Mouse (Mus musculus): ENCODE data around the gene Slc6a9.
A peak's percentile ranks its signal among the peaks of the same experiment; 100 is the strongest.

The Slc6a9 gene

DNA sequence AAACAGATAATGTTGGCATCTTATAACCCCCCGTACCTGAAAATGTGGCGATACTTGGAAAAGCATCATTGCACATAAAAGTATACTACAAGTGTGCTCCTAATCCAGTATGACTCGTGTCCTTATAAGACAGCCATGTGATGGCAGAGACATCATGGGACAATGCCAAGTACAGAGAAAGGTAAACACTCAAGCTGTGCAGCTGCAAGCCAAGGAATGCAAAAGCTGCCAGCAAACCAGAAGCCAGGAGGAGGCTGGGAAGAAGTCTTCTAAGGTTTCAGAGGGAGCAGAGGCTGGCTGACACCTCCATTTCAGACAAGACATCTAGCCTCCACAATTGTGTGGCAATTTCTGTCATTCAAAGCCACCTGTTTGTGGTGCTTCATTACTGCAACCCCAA lies 71.9 kb downstream of the Slc6a9 start:
- DNase-seq (ENCODE audit: low read depth in 2 of 2, low spot score in 2 of 2): no peak

DNA sequence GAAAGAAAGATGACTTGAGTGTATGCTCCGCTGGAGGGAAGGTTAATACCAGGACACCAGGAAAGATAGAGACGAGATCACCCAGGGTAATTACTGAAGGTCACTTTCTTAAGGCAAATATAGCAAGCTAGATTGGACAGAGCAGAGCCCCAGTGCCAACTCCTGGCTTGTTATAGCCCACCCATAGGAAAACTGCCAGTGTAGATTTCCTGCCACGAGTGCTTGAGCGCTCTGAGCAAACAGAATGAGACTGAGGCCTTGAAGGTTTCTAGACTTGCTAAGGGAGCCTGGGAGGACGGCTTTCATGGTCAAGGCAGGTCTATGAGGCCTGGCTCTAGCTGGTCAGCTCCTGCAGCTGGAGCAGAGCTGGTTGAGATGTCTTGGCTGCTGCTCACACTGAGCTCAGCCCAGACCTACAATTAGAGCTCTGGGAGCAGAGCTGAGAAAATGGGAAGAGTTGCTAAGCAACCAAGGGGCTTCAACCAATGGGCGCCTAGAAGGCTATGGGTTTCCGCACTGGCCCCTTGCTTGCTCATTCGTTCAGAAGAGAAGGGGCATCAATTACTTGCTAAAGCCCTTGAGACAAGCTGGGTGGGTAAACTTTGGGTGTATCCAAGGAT lies 74.6 kb downstream of the Slc6a9 start:
- DNase-seq (ENCODE audit: low read depth in 2 of 2, low spot score in 2 of 2): no peak

DNA sequence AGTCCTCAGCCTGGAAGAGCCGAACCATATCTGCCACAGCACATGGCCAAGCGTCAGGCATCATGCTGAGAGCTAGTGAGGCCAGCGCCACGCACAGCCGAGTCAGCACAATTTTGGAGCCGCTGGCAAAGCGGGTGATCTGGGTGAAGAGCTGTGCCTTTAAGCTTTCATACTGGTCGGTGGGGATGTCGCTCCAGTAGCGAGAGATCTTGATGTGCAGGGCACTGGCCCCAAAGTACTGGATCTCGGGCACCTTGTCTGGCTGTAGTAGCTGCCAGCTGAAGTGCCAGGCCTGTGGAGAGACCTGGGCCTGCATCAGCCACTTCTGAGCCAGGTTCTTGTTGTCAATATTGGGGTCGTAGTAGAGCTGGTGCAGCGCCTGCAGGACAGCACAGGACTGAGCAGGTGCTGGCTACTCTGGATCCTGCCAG lies 77.8 kb downstream of the Slc6a9 start:
- no peak for DNase-seq (ENCODE audit: low read depth in 2 of 2, low spot score in 2 of 2)

- DNase-seq (ENCODE audit: low read depth in 2 of 2, low spot score in 2 of 2): no peak
These were observed 78.5 kb downstream of the Slc6a9 start for GRCm38 (mm10) chr4:117912685-117913273.

GRCm38 (mm10) chr4:117913421-117913820 lies 79.1 kb downstream of the Slc6a9 start:
- DNase-seq (ENCODE audit: low read depth in 2 of 2, low spot score in 2 of 2): no peak

GRCm38 (mm10) chr4:117914031-117914430 lies 79.7 kb downstream of the Slc6a9 start:
- no peak for DNase-seq (ENCODE audit: low read depth in 2 of 2, low spot score in 2 of 2)

- peak; percentile 94 to 97 for DNase-seq (ENCODE audit: low read depth in 2 of 2, low spot score in 2 of 2)
These were observed 80.5 kb downstream of the Slc6a9 start, which contains the start of gene Ipo13 for GRCm38 (mm10) chr4:117914591-117915442. TSS of gene Ipo13 (minus strand) at chr4:117914999.

- peak in 1 of 2 experiments; percentile 14 for DNase-seq (ENCODE audit: low read depth in 2 of 2, low spot score in 2 of 2)
These were observed 81.3 kb downstream of the Slc6a9 start for GRCm38 (mm10) chr4:117915489-117916105.

GRCm38 (mm10) chr4:117916386-117916785 lies 82.1 kb downstream of the Slc6a9 start:
- no peak for DNase-seq (ENCODE audit: low read depth in 2 of 2, low spot score in 2 of 2)

DNA sequence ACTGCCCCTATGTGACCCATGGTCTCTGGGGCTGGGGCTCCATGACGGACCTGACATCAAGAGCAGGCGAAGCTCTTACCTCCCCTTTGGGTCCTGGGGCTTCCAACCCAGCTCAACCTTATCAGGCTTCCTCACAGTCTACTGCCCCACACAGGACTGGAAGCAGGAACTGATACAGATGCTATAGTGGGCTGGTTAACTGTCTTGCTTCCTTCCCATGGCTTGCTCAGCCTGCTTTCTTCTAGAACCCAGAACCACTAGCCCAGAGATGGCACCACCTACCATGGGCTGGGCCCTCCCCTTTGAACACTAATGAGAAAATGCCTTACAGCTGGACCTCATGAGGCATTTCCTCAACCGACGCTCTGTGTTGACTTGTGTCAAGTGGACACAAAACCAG lies 83.1 kb downstream of the Slc6a9 start:
- DNase-seq (ENCODE audit: low read depth in 2 of 2, low spot score in 2 of 2): no peak

GRCm38 (mm10) chr4:117917847-117918246 lies 83.5 kb downstream of the Slc6a9 start:
- no peak for DNase-seq (ENCODE audit: low read depth in 2 of 2, low spot score in 2 of 2)

- DNase-seq (ENCODE audit: low read depth in 2 of 2, low spot score in 2 of 2): no peak
These were observed 84.0 kb downstream of the Slc6a9 start for GRCm38 (mm10) chr4:117918261-117918660.

DNA sequence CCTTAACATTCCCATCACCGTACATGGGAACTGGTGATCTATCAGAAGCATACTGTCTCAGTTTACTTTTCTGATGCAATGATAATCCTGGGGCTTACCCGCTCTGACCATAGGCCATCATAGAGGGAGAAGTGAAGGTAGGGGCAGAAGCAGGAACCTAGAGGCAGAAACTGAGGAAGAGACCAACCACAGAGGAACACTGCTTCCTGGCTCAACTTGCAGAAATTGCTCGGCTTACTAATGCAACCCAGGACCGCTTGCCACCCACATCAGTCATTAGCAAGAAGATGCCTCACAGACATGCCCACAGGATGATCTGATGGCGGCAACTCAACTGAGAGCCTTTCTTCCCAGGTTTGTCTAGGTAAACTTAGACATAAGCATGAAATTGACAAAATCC lies 84.5 kb downstream of the Slc6a9 start:
- no peak for DNase-seq (ENCODE audit: low read depth in 2 of 2, low spot score in 2 of 2)

DNA sequence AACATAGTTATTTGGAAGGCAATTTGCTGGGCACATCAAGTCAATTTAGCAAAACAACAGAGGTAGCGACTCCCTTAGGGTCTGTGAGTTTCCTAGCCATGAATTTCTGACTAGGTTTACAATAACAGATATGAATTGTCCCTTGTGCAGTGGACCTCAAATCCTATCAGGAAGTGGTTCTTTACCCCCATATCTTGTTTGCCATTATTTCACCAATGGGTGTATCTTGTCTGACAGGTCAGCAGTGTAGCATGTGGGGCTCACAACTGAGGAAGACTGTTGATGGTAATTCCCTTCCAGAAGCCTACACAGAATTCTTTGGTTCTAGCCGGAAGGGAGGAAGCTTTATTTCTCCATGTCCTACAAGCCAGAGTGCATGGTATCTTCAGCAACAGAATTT lies 87.1 kb downstream of the Slc6a9 start:
- DNase-seq (ENCODE audit: low read depth in 2 of 2, low spot score in 2 of 2): no peak

DNA sequence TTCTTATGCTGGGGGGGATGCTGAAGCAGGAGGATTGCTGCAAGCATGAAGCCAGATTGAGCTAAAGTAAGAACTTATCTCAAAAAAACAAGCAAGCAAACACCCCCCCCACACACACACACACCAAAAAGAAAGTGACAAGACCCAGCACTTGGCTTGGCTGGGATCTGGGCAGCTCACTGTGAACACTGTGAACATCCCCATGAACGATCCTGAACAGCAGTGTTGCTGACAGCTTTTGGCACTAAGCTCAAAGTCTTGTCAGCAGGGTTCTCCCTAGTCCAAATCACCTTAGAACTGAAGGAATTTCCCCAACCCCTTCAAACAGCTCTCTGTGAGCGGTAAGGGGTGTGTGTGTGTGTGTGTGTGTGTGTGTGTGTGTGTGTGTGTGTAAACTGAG lies 89.1 kb downstream of the Slc6a9 start:
- DNase-seq (ENCODE audit: low read depth in 2 of 2, low spot score in 2 of 2): no peak
